Mouse (Mus musculus) embryonic facial prominence, embryonic 15.5 days (tissue): ENCODE data around the gene Olfr648. TPM values are rescaled to one million over a fixed set of nuclear protein-coding genes. Genes with fewer than 3 reads are reported as not detected.
A peak's percentile ranks its signal among the peaks of the same experiment; 100 is the strongest.

Experiments
- ATAC-seq: fragments of 200-750 bp; cut with Nextera tagmentation; 2 replicates; pipeline ENCODE4 v1.8.0; 2017; ENCODE audit warnings: low read depth, moderate TSS enrichment; ENCODE audit not compliant: insufficient number of reproducible peaks, low FRiP score, low TSS enrichment
- H3K27ac ChIP-seq: fragments of 300-500 bp; sonication (generic); replicated peaks from 2 replicates; pipeline ENCODE4 v1.5.1; 2015; ENCODE audit warnings: mild to moderate bottlenecking, inconsistent platforms
- H3K27me3 ChIP-seq: fragments of 300-500 bp; sonication (generic); 2 replicates; pipeline ENCODE4 v1.6.1; 2015; ENCODE audit warnings: inconsistent platforms
- H3K36me3 ChIP-seq: fragments of 300-500 bp; sonication (generic); 2 replicates; pipeline ENCODE4 v1.6.1; 2015; ENCODE audit warnings: mild to moderate bottlenecking, inconsistent platforms
- H3K4me1 ChIP-seq: fragments of 300-500 bp; sonication (generic); 2 replicates; pipeline ENCODE4 v1.6.1; 2015; ENCODE audit warnings: inconsistent platforms
- H3K4me2 ChIP-seq: fragments of 300-500 bp; sonication (generic); replicated peaks from 2 replicates; pipeline ENCODE4 v1.6.1; 2015; ENCODE audit warnings: mild to moderate bottlenecking, inconsistent platforms
- H3K4me3 ChIP-seq: fragments of 300-500 bp; sonication (generic); replicated peaks from 2 replicates; pipeline ENCODE4 v1.5.1; 2015; ENCODE audit warnings: mild to moderate bottlenecking, inconsistent platforms
- H3K9ac ChIP-seq: fragments of 300-500 bp; sonication (generic); 2 replicates; pipeline ENCODE4 v1.6.1; 2015; ENCODE audit warnings: inconsistent platforms
- H3K9me3 ChIP-seq: fragments of 300-500 bp; sonication (generic); replicated peaks from 2 replicates; pipeline ENCODE4 v1.6.1; 2016; ENCODE audit warnings: inconsistent platforms
- whole genome bisulfite sequencing: fragments of 180-500 bp; shearing (Covaris S2); methylation state at CpG from one replicate; pipeline ENCODE4 v1.1.7; 2015; 5-methylcytosine and 5-hydroxymethylcytosine counted together
- polyA plus RNA-seq: library from polyadenylated mRNA; unstranded; fragments of >200 nt; fragmentation: Nextera tagmentation; extraction: Ambion mirVana; gene quantifications from 2 replicates; pipeline ENCODE4 v1.2.1, GENCODE M21; 2015

Gene Olfr648
- polyA plus RNA-seq, result 0.25 and 0.27 TPM in 2 replicates

DNA sequence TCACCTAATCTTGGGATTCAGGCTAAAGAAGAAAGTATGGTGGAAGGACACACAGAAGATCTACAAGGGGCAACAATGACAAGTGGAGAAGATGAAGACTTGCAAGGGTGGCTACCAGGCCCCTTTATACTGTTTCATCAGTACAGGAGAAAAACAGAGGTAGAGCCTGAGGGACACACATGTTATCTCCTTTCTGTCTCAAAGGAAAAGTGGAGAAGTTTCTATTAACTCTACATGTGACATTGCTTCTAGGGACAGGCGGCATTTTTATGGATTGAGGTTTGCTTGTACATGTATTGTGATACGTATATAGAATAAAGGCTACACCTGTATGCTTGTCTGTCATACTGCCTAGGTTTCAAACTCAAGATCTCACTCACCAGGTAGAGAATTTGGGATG lies at the start of gene Olfr648:
Olfr648 (minus strand) TSS at position 101 of the 400 bp plus-strand sequence.
- H3K9ac ChIP-seq, result no peak within 1 kb of the TSS
- H3K9me3 ChIP-seq, result no peaks in the 10 kb centered on the region
- H3K4me3 ChIP-seq, result no peak within 1 kb of the TSS
- WGBS, result 81% methylated on average over 2 of the region's 2 CpGs
- H3K4me1 ChIP-seq, result no peaks in the 10 kb centered on the region
- no peak within 1 kb of the TSS for H3K4me2 ChIP-seq
- H3K36me3 ChIP-seq, result no peaks in the 10 kb centered on the region
- H3K27me3 ChIP-seq, result no peaks in the 10 kb centered on the region
- no peak within 1 kb of the TSS for H3K27ac ChIP-seq
- ATAC-seq, result no peak

DNA sequence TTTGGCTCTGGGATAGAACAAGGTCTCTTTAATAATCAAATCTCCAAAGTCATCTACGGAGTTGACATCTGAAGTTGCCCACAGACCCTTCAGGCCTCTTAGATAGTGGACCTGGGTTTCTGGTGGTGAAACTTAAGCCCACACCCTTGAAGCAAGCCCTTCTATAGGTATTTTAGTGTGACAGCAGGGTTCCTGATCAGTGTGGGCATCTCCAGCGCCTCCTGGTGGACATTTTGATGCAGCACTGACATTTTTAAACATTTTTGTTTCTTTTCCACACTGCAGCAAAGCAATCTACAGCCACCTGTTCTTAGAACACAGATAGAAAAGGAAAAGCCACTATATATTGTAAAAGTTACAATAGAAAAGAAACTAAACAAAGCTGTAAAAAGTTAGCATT lies 48.0 kb upstream of the Olfr648 start:
- no peaks in the 10 kb centered on the region for H3K36me3 ChIP-seq
- WGBS, result 34% methylated on average over 2 of the region's 2 CpGs
- no peaks in the 10 kb centered on the region for H3K9me3 ChIP-seq
- ATAC-seq, result no peak
- H3K27ac ChIP-seq, result no peak overlapping the region
- H3K4me2 ChIP-seq, result no peak overlapping the region
- no peak overlapping the region for H3K9ac ChIP-seq
- H3K4me1 ChIP-seq, result no peaks in the 10 kb centered on the region
- H3K4me3 ChIP-seq, result no peak overlapping the region
- H3K27me3 ChIP-seq, result no peaks in the 10 kb centered on the region

GRCm38 (mm10) chr7:104218701-104219569 lies 35.7 kb upstream of the Olfr648 start, which contains the start of gene Trim6:
Gene Trim6, plus strand, starts transcription at chr7:104218793.
- H3K4me2 ChIP-seq, result peak within 1 kb of the TSS; percentile 54
- ATAC-seq, result peak; percentile 51; the same call in 1 of the 2 replicates
- H3K27me3 ChIP-seq, result no peaks in the 10 kb centered on the region
- H3K4me1 ChIP-seq, result 0 out of 2 replicates have a peak, but pooled peaks cover 9% of the 10 kb centered on the region
- no peak within 1 kb of the TSS for H3K9ac ChIP-seq
- no peaks in the 10 kb centered on the region for H3K9me3 ChIP-seq
- H3K36me3 ChIP-seq, result no peaks in the 10 kb centered on the region
- 2% methylated on average over 37 of the region's 37 CpGs for WGBS
- no peak within 1 kb of the TSS for H3K27ac ChIP-seq
- H3K4me3 ChIP-seq, result peak within 1 kb of the TSS; percentile 33

DNA sequence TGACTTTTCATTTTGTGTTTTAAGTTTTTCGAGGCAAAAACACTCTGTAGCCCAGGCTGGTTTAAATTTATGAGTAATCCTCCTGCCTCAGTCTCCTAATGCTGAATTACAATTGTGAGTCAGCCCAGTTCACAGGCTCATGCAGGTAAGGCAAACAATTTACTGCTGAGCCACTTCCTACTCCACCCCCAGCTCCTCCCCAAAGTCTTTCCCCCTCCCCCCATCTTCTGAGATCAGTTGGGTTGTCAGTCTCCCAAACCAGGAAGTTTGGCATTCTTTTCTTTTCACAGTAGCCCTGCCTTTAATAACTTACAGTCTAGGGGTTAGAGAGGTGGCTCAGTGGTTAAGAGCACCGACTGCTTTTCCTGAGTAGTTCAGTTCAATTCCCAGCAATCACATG lies 34.7 kb upstream of the Olfr648 start:
- Histone ChIP-seq H3K4me1 (0 out of 2 replicates have a peak, but pooled peaks cover 9% of the 10 kb centered on the region), H3K4me3 (no peak overlapping the region), H3K9me3 (no peaks in the 10 kb centered on the region), H3K4me2 (no peak overlapping the region), H3K9ac (no peak overlapping the region), H3K27me3 (no peaks in the 10 kb centered on the region), H3K36me3 (no peaks in the 10 kb centered on the region), H3K27ac (no peak overlapping the region)
- no peak for ATAC-seq
- 67% methylated on average over 2 of the region's 2 CpGs for WGBS

DNA sequence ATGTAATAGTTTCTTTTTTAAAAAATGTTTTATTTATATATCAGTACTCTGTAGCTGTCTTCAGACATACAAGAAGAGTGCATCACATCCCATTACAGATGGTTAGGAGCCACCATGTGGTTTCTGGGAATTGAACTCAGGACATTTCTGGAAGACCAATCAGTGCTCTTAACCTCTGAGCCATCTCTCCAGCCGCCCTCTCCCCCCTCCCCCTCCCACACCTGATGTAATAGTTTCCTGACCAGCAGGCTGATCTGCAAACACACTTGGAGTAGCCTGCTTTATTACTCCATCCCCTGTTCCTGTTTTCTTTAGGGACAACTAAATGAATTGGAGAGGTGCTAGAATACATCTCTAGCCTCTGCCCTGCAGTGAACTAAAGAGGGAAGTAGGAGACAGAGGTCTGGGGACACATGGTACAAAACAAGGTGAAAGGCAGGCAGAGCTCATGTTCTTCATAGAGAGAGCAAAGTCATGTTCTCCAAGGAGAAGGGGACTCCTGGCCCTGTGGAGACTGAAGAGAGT lies 32.9 kb upstream of the Olfr648 start:
- no peak overlapping the region for H3K27ac ChIP-seq
- ATAC-seq, result no peak
- H3K4me1 ChIP-seq, result 0 out of 2 replicates have a peak, but pooled peaks cover 9% of the 10 kb centered on the region
- H3K9ac ChIP-seq, result no peak overlapping the region
- H3K4me2 ChIP-seq, result no peak overlapping the region
- no peaks in the 10 kb centered on the region for H3K36me3 ChIP-seq
- H3K4me3 ChIP-seq, result no peak overlapping the region
- 44% methylated on average over 1 of the region's 1 CpGs for WGBS
- H3K9me3 ChIP-seq, result no peaks in the 10 kb centered on the region
- no peaks in the 10 kb centered on the region for H3K27me3 ChIP-seq

DNA sequence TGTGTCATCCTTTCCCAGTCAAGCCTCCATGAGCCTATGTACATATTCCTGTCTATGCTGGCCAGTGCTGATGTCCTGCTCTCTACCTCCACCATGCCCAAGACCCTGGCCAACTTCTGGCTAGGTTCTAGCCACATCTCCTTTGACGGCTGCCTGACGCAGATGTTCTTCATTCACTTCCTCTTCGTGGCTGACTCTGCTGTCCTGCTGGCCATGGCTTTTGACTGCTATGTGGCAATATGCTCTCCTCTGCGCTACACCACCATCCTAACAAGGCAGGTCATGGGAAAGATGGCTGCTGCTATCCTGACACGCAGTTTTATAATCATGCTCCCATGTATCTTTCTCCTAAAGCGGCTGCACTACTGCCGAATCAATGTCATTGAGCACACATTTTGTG lies 23.0 kb upstream of the Olfr648 start:
- H3K27me3 ChIP-seq, result no peaks in the 10 kb centered on the region
- H3K4me3 ChIP-seq, result no peak overlapping the region
- ATAC-seq, result no peak
- H3K4me2 ChIP-seq, result no peak overlapping the region
- no peak overlapping the region for H3K9ac ChIP-seq
- no peaks in the 10 kb centered on the region for H3K4me1 ChIP-seq
- H3K9me3 ChIP-seq, result no peaks in the 10 kb centered on the region
- no peaks in the 10 kb centered on the region for H3K36me3 ChIP-seq
- no peak overlapping the region for H3K27ac ChIP-seq
- 87% methylated on average over 7 of the region's 7 CpGs for WGBS

DNA sequence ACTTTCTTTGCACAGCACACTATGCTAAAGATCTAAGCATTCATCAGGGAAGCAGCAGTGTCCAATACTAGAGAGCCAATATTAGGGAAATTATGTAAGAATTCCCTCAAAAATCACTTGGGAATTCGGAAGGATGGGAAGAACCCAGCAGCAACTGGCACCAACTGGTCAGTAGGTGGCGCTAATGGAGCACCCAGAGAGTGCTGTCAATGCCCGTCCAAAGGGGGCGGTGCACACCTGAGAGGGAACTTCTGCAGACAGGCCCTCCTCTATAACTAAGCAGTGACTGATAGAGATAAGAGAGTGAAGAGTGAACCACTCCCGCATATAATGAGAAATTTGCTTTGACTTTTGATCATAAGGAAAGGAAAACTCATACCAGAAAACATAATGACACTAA lies 16.6 kb upstream of the Olfr648 start:
- Histone ChIP-seq H3K4me2 (no peak overlapping the region), H3K9me3 (no peaks in the 10 kb centered on the region), H3K27ac (no peak overlapping the region), H3K36me3 (no peaks in the 10 kb centered on the region), H3K27me3 (no peaks in the 10 kb centered on the region), H3K9ac (no peak overlapping the region), H3K4me1 (no peaks in the 10 kb centered on the region), H3K4me3 (no peak overlapping the region)
- 5% methylated on average over 5 of the region's 5 CpGs for WGBS
- ATAC-seq, result no peak

DNA sequence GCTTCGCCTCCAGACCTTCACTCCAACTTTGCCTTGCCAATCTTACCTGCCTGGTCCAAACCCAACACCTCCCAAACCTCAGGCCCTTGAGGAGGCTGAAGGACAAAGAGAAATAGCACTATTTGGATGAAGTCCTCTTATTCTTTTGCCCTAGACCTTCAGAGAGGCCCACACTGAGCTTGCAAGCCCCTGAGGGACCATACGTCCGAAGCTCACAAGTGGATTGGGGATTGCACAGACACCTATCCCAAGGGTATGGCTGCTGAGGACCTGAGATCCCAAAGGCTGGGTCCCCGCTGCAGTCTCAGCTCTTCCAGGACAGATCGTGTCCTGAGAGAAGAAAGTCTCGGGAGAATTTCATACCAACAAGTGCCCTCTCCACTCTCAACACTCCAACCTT lies 12.7 kb upstream of the Olfr648 start, which contains the start of gene Olfr649:
Olfr649 (minus strand) TSS at position 101 of the 400 bp plus-strand sequence.
- Histone ChIP-seq H3K9ac (no peak within 1 kb of the TSS), H3K4me3 (no peak within 1 kb of the TSS), H3K27ac (no peak within 1 kb of the TSS), H3K9me3 (no peaks in the 10 kb centered on the region), H3K4me2 (no peak within 1 kb of the TSS), H3K36me3 (no peaks in the 10 kb centered on the region), H3K4me1 (no peaks in the 10 kb centered on the region), H3K27me3 (no peaks in the 10 kb centered on the region)
- ATAC-seq, result no peak
- WGBS, result 76% methylated on average over 6 of the region's 6 CpGs

DNA sequence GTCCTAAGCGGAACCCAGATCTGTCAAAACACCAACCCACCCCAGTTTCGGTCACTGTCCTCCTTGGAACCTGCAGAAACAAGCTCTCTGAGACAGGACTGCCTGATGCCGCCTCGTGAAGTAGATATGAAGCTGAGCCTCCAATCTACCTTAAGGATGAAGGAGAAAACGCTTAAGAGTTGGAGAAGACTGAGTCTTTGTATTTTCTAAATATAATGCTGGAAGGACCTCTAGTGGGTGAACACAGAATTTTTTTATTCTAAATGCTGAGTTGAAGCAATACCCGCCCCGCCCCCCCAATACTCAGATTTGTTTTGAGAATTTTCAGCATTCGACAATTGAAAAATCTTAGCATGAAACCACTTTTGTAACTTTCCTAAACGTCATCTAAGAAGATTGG lies 8.1 kb upstream of the Olfr648 start:
- Histone ChIP-seq H3K36me3 (no peaks in the 10 kb centered on the region), H3K9me3 (no peaks in the 10 kb centered on the region), H3K27me3 (no peaks in the 10 kb centered on the region), H3K4me3 (no peak overlapping the region), H3K9ac (no peak overlapping the region), H3K4me2 (no peak overlapping the region), H3K27ac (no peak overlapping the region), H3K4me1 (no peaks in the 10 kb centered on the region)
- WGBS, result 59% methylated on average over 9 of the region's 9 CpGs
- ATAC-seq, result no peak

GRCm38 (mm10) chr7:104179074-104179473 lies 4.1 kb downstream of the Olfr648 start:
- Histone ChIP-seq H3K4me3 (no peak overlapping the region), H3K9ac (no peak overlapping the region), H3K36me3 (no peaks in the 10 kb centered on the region), H3K4me1 (no peaks in the 10 kb centered on the region), H3K4me2 (no peak overlapping the region), H3K27me3 (no peaks in the 10 kb centered on the region), H3K27ac (no peak overlapping the region), H3K9me3 (no peaks in the 10 kb centered on the region)
- no peak for ATAC-seq
- WGBS, result 91% methylated on average over 1 of the region's 1 CpGs

GRCm38 (mm10) chr7:104178422-104179054 lies 4.7 kb downstream of the Olfr648 start:
- Histone ChIP-seq H3K4me3 (no peak overlapping the region), H3K9me3 (no peaks in the 10 kb centered on the region), H3K27me3 (no peaks in the 10 kb centered on the region), H3K4me1 (no peaks in the 10 kb centered on the region), H3K9ac (no peak overlapping the region), H3K36me3 (no peaks in the 10 kb centered on the region), H3K4me2 (no peak overlapping the region), H3K27ac (no peak overlapping the region)
- no peak for ATAC-seq
- WGBS, result 65% methylated on average over 5 of the region's 5 CpGs
